Mouse (Mus musculus) layer of hippocampus, postnatal 25 days (tissue): ENCODE data around the gene Inpp5k. TPM values are rescaled to one million over a fixed set of nuclear protein-coding genes. Genes with fewer than 3 reads are reported as not detected.

ENCODE experiments used
- DNase-seq, 2 experiments: peaks; one replicate each; pipeline ENCODE4 v3.0.0; 2022; ENCODE audit warnings: mixed read lengths in 2 of 2, low spot score in 1 of 2; ENCODE audit errors: extremely low spot score in 1 of 2
- total RNA-seq, 2 experiments: library from RNA; stranded (reverse); gene quantifications; 2 replicates each; pipeline ENCODE4 v1.2.3; 2021

Inpp5k gene
- total RNA-seq, 2 experiments from 2014 or later: 40.6 to 46.7 TPM

- no peak for DNase-seq
Measured at GRCm38 (mm10) chr11:75619133-75619532, 11.7 kb upstream of the Inpp5k start.

GRCm38 (mm10) chr11:75620136-75620780 lies 10.5 kb upstream of the Inpp5k start:
- DNase-seq: no peak

GRCm38 (mm10) chr11:75621426-75621825 lies 9.4 kb upstream of the Inpp5k start:
- DNase-seq: no peak

GRCm38 (mm10) chr11:75622588-75623329 lies 8.0 kb upstream of the Inpp5k start:
- no peak for DNase-seq

GRCm38 (mm10) chr11:75624102-75624554 lies 6.7 kb upstream of the Inpp5k start:
- no peak for DNase-seq

GRCm38 (mm10) chr11:75625820-75626219 lies 5.0 kb upstream of the Inpp5k start:
- no peak for DNase-seq

GRCm38 (mm10) chr11:75630098-75630497 lies 690 bp upstream of the Inpp5k start:
- no peak for DNase-seq

GRCm38 (mm10) chr11:75631561-75632225 lies 905 bp downstream of the Inpp5k start:
- no peak for DNase-seq

- no peak for DNase-seq
Measured at GRCm38 (mm10) chr11:75632921-75633320, 2.1 kb downstream of the Inpp5k start.

- DNase-seq: no peak
Measured at GRCm38 (mm10) chr11:75634801-75635200, 4.0 kb downstream of the Inpp5k start.

GRCm38 (mm10) chr11:75635315-75635714 lies 4.5 kb downstream of the Inpp5k start:
- no peak for DNase-seq

- DNase-seq: no peak
Measured at GRCm38 (mm10) chr11:75643323-75643722, 12.5 kb downstream of the Inpp5k start.

GRCm38 (mm10) chr11:75644684-75645083 lies 13.9 kb downstream of the Inpp5k start:
- no peak for DNase-seq

GRCm38 (mm10) chr11:75647681-75648211 lies 17.0 kb downstream of the Inpp5k start:
- DNase-seq: peak in 1 of 2 experiments; percentile 51

GRCm38 (mm10) chr11:75649155-75649561 lies 18.4 kb downstream of the Inpp5k start:
- DNase-seq: no peak

- no peak for DNase-seq
Measured at GRCm38 (mm10) chr11:75650311-75650710, 19.5 kb downstream of the Inpp5k start, which contains the start of gene Myo1c. Gene Myo1c, plus strand, starts transcription at chr11:75650504.

- no peak for DNase-seq
Measured at GRCm38 (mm10) chr11:75650958-75651425, 20.2 kb downstream of the Inpp5k start.

GRCm38 (mm10) chr11:75651426-75652221 lies 20.8 kb downstream of the Inpp5k start:
- peak; percentile 56 to 63 for DNase-seq

GRCm38 (mm10) chr11:75652222-75652941 lies 21.6 kb downstream of the Inpp5k start:
- no peak for DNase-seq
